Mouse (Mus musculus) ES-E14 (cell line): Measurements from ENCODE around the gene Siglecg.

Source experiments
- HCFC1 ChIP-seq: IDR thresholded peaks from 2 replicates; pipeline ENCODE4 v1.6.1; 2012; ENCODE audit warnings: low read length, inconsistent platforms, borderline replicate concordance; ENCODE audit not compliant: insufficient read depth
- MAFK ChIP-seq: IDR thresholded peaks from 2 replicates; pipeline ENCODE4 v1.6.1; 2014; ENCODE audit warnings: mild to moderate bottlenecking, low read depth, low read length, inconsistent platforms; ENCODE audit not compliant: insufficient read depth

DNA sequence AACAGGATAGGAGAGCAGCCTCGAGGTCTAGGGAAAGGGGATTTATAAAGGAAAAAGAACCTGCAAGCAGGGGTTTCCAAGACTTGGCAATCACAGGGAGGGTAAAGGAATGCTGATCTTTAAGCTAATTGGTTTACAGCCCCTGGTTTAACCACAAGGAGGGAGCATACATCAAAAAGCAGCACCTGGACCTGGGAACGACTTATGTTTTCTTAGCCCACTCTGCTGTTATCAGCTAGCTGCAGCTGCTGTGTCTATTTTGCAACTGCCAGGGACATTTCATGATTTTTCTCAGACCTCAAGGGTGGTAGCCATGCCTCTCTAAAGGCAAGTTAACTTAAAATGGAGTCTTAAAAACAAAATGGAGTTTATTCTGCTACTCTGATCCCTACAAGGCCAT, 5.3 kb upstream of the Siglecg start:
- TF ChIP-seq MAFK (no peak), HCFC1 (no peak)
